Mouse (Mus musculus) ES-Bruce4 (cell line): ENCODE results near the gene Gnaq.

Experiments
- CTCF ChIP-seq: IDR thresholded peaks from one replicate; pipeline ENCODE4 v1.8.1; 2011; ENCODE audit warnings: low read depth, low read length
- POLR2A ChIP-seq: IDR thresholded peaks from one replicate; pipeline ENCODE4 v1.8.1; 2011; ENCODE audit warnings: low read length; ENCODE audit not compliant: insufficient read depth

DNA sequence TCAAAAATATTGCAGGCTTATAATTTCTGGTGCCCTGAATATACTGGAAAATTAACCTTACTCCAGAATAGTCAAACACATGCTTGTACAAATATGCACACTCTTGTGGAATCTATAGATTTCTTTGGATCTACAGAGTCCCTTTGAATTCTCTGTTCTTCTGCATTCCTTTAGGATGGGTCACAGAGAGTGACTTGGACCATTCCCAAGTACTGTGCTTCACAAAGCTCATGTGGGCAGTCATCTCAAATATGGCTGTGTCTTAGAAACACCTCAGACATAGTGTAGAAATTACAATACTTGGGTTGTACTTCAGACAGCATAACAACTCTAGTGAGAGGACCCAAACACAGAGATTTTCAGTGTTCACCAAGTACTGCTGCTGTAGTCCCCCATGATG is 45.2 kb upstream of the Gnaq start:
- TF ChIP-seq CTCF (no peak), POLR2A (no peak)
